Mouse (Mus musculus) E14TG2a.4 (cell line): ENCODE results near the gene Pofut2.

Experiments used
- H3K27me3 ChIP-seq: 2 replicates; pipeline ENCODE4 v1.6.1; 2014; ENCODE audit warnings: low read length, control low read depth; ENCODE audit not compliant: insufficient read depth
- H3K36me3 ChIP-seq: 2 replicates; pipeline ENCODE4 v1.6.1; 2014; ENCODE audit warnings: low read length, control low read depth; ENCODE audit not compliant: insufficient read depth
- H3K4me1 ChIP-seq: replicated peaks from 2 replicates; pipeline ENCODE4 v1.6.1; 2014; ENCODE audit warnings: low read depth, low read length, control low read depth
- H3K4me3 ChIP-seq: replicated peaks from 2 replicates; pipeline ENCODE4 v1.5.1; 2014; ENCODE audit warnings: mild to moderate bottlenecking, low read length
- H3K9me3 ChIP-seq: 2 replicates; pipeline ENCODE4 v1.6.1; 2014; ENCODE audit warnings: low read length, control low read depth
- CTCF ChIP-seq: conservative IDR thresholded peaks from 2 replicates; pipeline ENCODE4 v1.5.1; 2014; ENCODE audit warnings: low read length
- NANOG ChIP-seq: IDR thresholded peaks from 2 replicates; pipeline ENCODE4 v1.6.1; 2014; ENCODE audit warnings: borderline replicate concordance, low read length, mixed read lengths
- POU5F1 ChIP-seq: IDR thresholded peaks from 2 replicates; pipeline ENCODE4 v1.6.1; 2014; ENCODE audit warnings: low read length, borderline replicate concordance

Pofut2 gene

GRCm38 (mm10) chr10:77289559-77289958 is 30.5 kb downstream of the Pofut2 start:
- no peak overlapping the region for H3K4me3 ChIP-seq
- no peak for TF ChIP-seq POU5F1
- TF ChIP-seq NANOG = no peak
- TF ChIP-seq CTCF = no peak
- no peaks in the 10 kb centered on the region for H3K9me3 ChIP-seq
- no peaks in the 10 kb centered on the region for H3K27me3 ChIP-seq
- no peaks in the 10 kb centered on the region; the same call in 1 of the 2 replicates for H3K36me3 ChIP-seq
- H3K4me1 ChIP-seq = peaks cover 10% of the 10 kb centered on the region; the same call in 1 of the 2 replicates

GRCm38 (mm10) chr10:77290624-77291366 is 31.8 kb downstream of the Pofut2 start:
- Histone ChIP-seq H3K4me3 (no peak overlapping the region), H3K27me3 (no peaks in the 10 kb centered on the region), H3K4me1 (peaks cover 19% of the 10 kb centered on the region; the same call in 1 of the 2 replicates), H3K9me3 (no peaks in the 10 kb centered on the region), H3K36me3 (no peaks in the 10 kb centered on the region; the same call in 1 of the 2 replicates)
- TF ChIP-seq NANOG (no peak), CTCF (no peak), POU5F1 (no peak)

GRCm38 (mm10) chr10:77294691-77295090 is 35.7 kb downstream of the Pofut2 start:
- Histone ChIP-seq H3K27me3 (no peaks in the 10 kb centered on the region), H3K4me1 (peaks cover 19% of the 10 kb centered on the region; the same call in 1 of the 2 replicates), H3K9me3 (no peaks in the 10 kb centered on the region), H3K4me3 (peak overlapping the region; percentile 51; the same call in 1 of the 2 replicates), H3K36me3 (peaks cover 2% of the 10 kb centered on the region; the same call in 1 of the 2 replicates)
- TF ChIP-seq CTCF = no peak
- TF ChIP-seq NANOG = no peak
- no peak for TF ChIP-seq POU5F1

GRCm38 (mm10) chr10:77298621-77299020 is 39.6 kb downstream of the Pofut2 start:
- Histone ChIP-seq H3K36me3 (peaks cover 21% of the 10 kb centered on the region), H3K4me1 (peaks cover 18% of the 10 kb centered on the region), H3K4me3 (no peak overlapping the region), H3K27me3 (no peaks in the 10 kb centered on the region), H3K9me3 (no peaks in the 10 kb centered on the region)
- TF ChIP-seq CTCF = no peak
- TF ChIP-seq POU5F1 = no peak
- no peak for TF ChIP-seq NANOG

- H3K4me3 ChIP-seq = no peak overlapping the region
- H3K4me1 ChIP-seq = peaks cover 18% of the 10 kb centered on the region
- no peaks in the 10 kb centered on the region for H3K27me3 ChIP-seq
- TF ChIP-seq NANOG = no peak
- no peak for TF ChIP-seq CTCF
- TF ChIP-seq POU5F1 = no peak
- no peaks in the 10 kb centered on the region for H3K9me3 ChIP-seq
- peaks cover 21% of the 10 kb centered on the region for H3K36me3 ChIP-seq
Observed at GRCm38 (mm10) chr10:77299194-77299593, 40.2 kb downstream of the Pofut2 start.

- TF ChIP-seq CTCF = no peak
- no peak for TF ChIP-seq NANOG
- TF ChIP-seq POU5F1 = no peak
- Histone ChIP-seq H3K4me3 (no peak overlapping the region), H3K27me3 (no peaks in the 10 kb centered on the region), H3K36me3 (peaks cover 21% of the 10 kb centered on the region), H3K9me3 (no peaks in the 10 kb centered on the region), H3K4me1 (peaks cover 16% of the 10 kb centered on the region)
Observed at GRCm38 (mm10) chr10:77300237-77300933, 41.4 kb downstream of the Pofut2 start.

GRCm38 (mm10) chr10:77300934-77301297 is 41.9 kb downstream of the Pofut2 start:
- peaks cover 21% of the 10 kb centered on the region for H3K36me3 ChIP-seq
- peaks cover 13% of the 10 kb centered on the region for H3K4me1 ChIP-seq
- no peaks in the 10 kb centered on the region for H3K27me3 ChIP-seq
- TF ChIP-seq POU5F1 (no peak), NANOG (no peak), CTCF (no peak)
- H3K4me3 ChIP-seq = no peak overlapping the region
- H3K9me3 ChIP-seq = no peaks in the 10 kb centered on the region

GRCm38 (mm10) chr10:77304362-77304761 is 45.3 kb downstream of the Pofut2 start:
- H3K4me3 ChIP-seq = no peak overlapping the region
- H3K4me1 ChIP-seq = peaks cover 13% of the 10 kb centered on the region
- H3K27me3 ChIP-seq = no peaks in the 10 kb centered on the region
- no peaks in the 10 kb centered on the region for H3K9me3 ChIP-seq
- TF ChIP-seq NANOG (no peak), POU5F1 (no peak), CTCF (no peak)
- peaks cover 21% of the 10 kb centered on the region for H3K36me3 ChIP-seq
